Mouse (Mus musculus) spleen, adult 2 months (tissue): ENCODE results near the gene Zfp260. TPM values are rescaled to one million over a fixed set of nuclear protein-coding genes. Genes with fewer than 3 reads are reported as not detected.

Source experiments
- DNase-seq, 2 experiments: peaks; one replicate each; pipeline versions ENCODE4 v3.0.0 to v3.0.0-alpha.2; 2012 to 2021; ENCODE audit warnings: low spot score in 2 of 2, low read depth in 1 of 2
- H3K27ac ChIP-seq: fragments of 200-500 bp; 2 replicates; pipeline ENCODE4 v1.5.1; 2012; ENCODE audit warnings: low read length, inconsistent platforms; ENCODE audit not compliant: insufficient read depth
- H3K27me3 ChIP-seq: fragments of 200-500 bp; 2 replicates; pipeline ENCODE4 v1.6.1; 2012; ENCODE audit warnings: mild to moderate bottlenecking, moderate library complexity, low read length, inconsistent platforms; ENCODE audit not compliant: control insufficient read depth, insufficient read depth
- H3K36me3 ChIP-seq: fragments of 200-500 bp; 2 replicates; pipeline ENCODE4 v1.6.1; 2012; ENCODE audit warnings: mild to moderate bottlenecking, low read length, inconsistent platforms; ENCODE audit not compliant: control insufficient read depth, insufficient read depth
- H3K4me1 ChIP-seq: fragments of 200-500 bp; 2 replicates; pipeline ENCODE4 v1.6.1; 2011; ENCODE audit warnings: inconsistent platforms; ENCODE audit not compliant: control insufficient read depth, insufficient read depth, insufficient read length
- H3K4me3 ChIP-seq: fragments of 200-500 bp; 2 replicates; pipeline ENCODE4 v1.5.1; 2011; ENCODE audit warnings: mild to moderate bottlenecking, inconsistent platforms; ENCODE audit not compliant: insufficient read depth, insufficient read length; ENCODE audit errors: extremely low read depth
- CTCF ChIP-seq: fragments of 200-500 bp; IDR thresholded peaks from 2 replicates; pipeline ENCODE4 v1.5.1; 2011; ENCODE audit warnings: mild to moderate bottlenecking, inconsistent platforms; ENCODE audit not compliant: insufficient read depth, insufficient read length, insufficient replicate concordance; ENCODE audit errors: extremely low read depth
- POLR2A ChIP-seq: fragments of 200-500 bp; IDR thresholded peaks from 2 replicates; pipeline ENCODE4 v1.6.1; 2011; ENCODE audit warnings: low read depth, low read length, inconsistent platforms
- WGBS: fragments of 180-500 bp; shearing (Covaris S2); methylation state at CpG from one replicate; pipeline ENCODE4 v1.1.7; 2018; 5-methylcytosine and 5-hydroxymethylcytosine counted together
- polyA plus RNA-seq: library from polyadenylated mRNA; depleted of rRNA; stranded (reverse); fragments of >200 nt; gene quantifications from 2 replicates; pipeline ENCODE4 v1.2.3, GENCODE M21; 2012; rRNA removed

Zfp260 gene
- polyA plus RNA-seq = 9.3 and 11.3 TPM in 2 replicates

- H3K4me3 ChIP-seq = peak within 1 kb of the TSS; percentile 96
- peak within 1 kb of the TSS; percentile 90 for H3K27ac ChIP-seq
- H3K27me3 ChIP-seq = no peaks in the 10 kb centered on the region
- under 1% methylated on average over 26 of the region's 26 CpGs for WGBS
- peaks cover 3% of the 10 kb centered on the region; the same call in 1 of the 2 replicates for H3K4me1 ChIP-seq
- DNase-seq = peak; percentile 78 to 83
- TF ChIP-seq POLR2A = peak; percentile 52
- no peak for TF ChIP-seq CTCF
- H3K36me3 ChIP-seq = no peaks in the 10 kb centered on the region
Measured at GRCm38 (mm10) chr7:30094646-30095429, at the start of gene Zfp260. Zfp260 (plus strand) TSS chr7:30094777.

GRCm38 (mm10) chr7:30048126-30048525, 46.5 kb upstream of the Zfp260 start:
- no peak for DNase-seq
- no peak for TF ChIP-seq CTCF
- no peak for TF ChIP-seq POLR2A
- no peak overlapping the region for H3K4me3 ChIP-seq
- H3K4me1 ChIP-seq = peaks cover 5% of the 10 kb centered on the region; the same call in 1 of the 2 replicates
- no peaks in the 10 kb centered on the region for H3K27me3 ChIP-seq
- WGBS = 93% methylated on average over 4 of the region's 4 CpGs
- no peaks in the 10 kb centered on the region for H3K36me3 ChIP-seq
- no peak overlapping the region for H3K27ac ChIP-seq

DNA sequence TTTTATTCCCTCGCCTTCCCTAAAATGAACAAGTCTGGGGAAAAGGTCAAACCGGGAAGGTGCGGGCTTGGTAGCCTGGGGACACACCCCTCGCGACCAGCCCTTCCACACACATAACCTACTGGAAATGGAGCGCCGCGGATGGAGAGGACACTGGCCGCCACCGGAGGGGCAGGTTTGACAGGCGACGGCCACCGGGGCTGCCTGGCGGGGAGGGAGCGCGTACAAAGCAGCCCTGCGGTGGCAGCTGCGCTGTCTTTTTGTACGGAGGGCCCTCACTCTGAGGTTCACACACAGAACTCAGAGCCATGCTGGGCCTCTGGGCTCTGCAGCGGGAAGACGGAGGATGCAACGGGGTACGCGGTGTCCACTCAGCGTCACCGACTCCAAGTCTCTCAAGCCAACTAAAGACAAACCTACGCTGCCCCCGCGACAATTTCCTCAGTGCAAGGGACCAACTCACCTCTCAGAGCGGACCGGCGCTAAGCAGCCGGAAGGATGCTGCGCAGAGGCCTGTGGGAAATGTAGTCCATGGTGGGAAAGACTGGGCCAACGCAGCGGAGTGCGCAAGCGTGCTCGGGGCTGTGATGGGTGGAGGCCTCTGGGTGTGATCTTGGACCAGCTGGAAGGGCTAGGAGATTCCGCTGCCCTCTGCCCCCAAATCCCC, 43.6 kb upstream of the Zfp260 start, which contains the start of gene Zfp14:
TSS of gene Zfp14 (minus strand) at position 499 of the 667 bp plus-strand sequence.
- Histone ChIP-seq H3K4me3 (peak within 1 kb of the TSS; percentile 91), H3K27ac (peak within 1 kb of the TSS; percentile 79), H3K27me3 (no peaks in the 10 kb centered on the region), H3K36me3 (no peaks in the 10 kb centered on the region), H3K4me1 (no peaks in the 10 kb centered on the region)
- under 1% methylated on average over 40 of the region's 40 CpGs for WGBS
- peak; percentile 55 to 93 for DNase-seq
- peak; percentile 65 for TF ChIP-seq POLR2A
- no peak for TF ChIP-seq CTCF

GRCm38 (mm10) chr7:30053591-30053990, 41.0 kb upstream of the Zfp260 start:
- no peaks in the 10 kb centered on the region for H3K27me3 ChIP-seq
- 34% methylated on average over 3 of the region's 3 CpGs for WGBS
- H3K36me3 ChIP-seq = peaks cover 5% of the 10 kb centered on the region
- DNase-seq = no peak
- no peaks in the 10 kb centered on the region for H3K4me1 ChIP-seq
- no peak overlapping the region for H3K4me3 ChIP-seq
- H3K27ac ChIP-seq = no peak overlapping the region
- TF ChIP-seq CTCF = no peak
- no peak for TF ChIP-seq POLR2A

GRCm38 (mm10) chr7:30060341-30060740, 34.2 kb upstream of the Zfp260 start:
- DNase-seq = no peak
- no peaks in the 10 kb centered on the region for H3K4me1 ChIP-seq
- no peaks in the 10 kb centered on the region for H3K27me3 ChIP-seq
- no peak overlapping the region for H3K4me3 ChIP-seq
- H3K27ac ChIP-seq = no peak overlapping the region
- WGBS = 93% methylated on average over 6 of the region's 6 CpGs
- TF ChIP-seq POLR2A = no peak
- TF ChIP-seq CTCF = no peak
- peaks cover 21% of the 10 kb centered on the region for H3K36me3 ChIP-seq

DNA sequence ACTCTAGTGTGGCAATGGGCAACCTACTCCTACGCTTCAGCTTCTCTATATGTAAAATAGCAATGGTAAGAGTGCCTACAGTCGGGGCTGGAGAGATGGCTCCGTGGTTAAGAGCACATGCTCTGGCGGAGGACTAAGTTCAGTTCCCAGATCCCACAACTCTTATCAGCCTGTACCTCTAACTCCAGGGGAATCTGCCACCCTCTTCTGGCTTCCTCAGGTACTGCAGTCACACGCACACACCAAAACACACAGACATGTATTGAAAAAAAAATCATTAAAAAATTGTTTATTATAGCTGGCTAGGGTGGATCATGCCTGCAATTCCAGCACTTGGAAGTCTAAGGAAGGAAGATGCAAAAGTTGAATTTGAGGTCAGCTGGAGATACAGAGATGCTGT, 32.1 kb upstream of the Zfp260 start:
- Histone ChIP-seq H3K36me3 (peaks cover 19% of the 10 kb centered on the region), H3K27ac (no peak overlapping the region), H3K27me3 (no peaks in the 10 kb centered on the region), H3K4me1 (no peaks in the 10 kb centered on the region), H3K4me3 (no peak overlapping the region)
- no peak for DNase-seq
- 90% methylated on average over 5 of the region's 5 CpGs for WGBS
- TF ChIP-seq CTCF (no peak), POLR2A (no peak)
